Comparison of ENCODE assay signal across 13 mouse cellular contexts in genomic region chr6:83599636-83600174, GRCm38 (mm10). TPM values are rescaled to one million over a fixed set of nuclear protein-coding genes. Genes with fewer than 3 reads are reported as not detected.
A peak's percentile ranks its signal among the peaks of the same experiment; 100 is the strongest.
DNase-seq lines count a peak whose midpoint lies in the region; ATAC-seq lines count a peak whose summit lies in the region.
"Had no signal": no experiment of that assay in that cellular context is flagged by ENCODE, and none has a peak within 500 bp of the region (broad histone marks: within the 10 kb centered on the region; RNA-seq: fewer than 3 reads in every experiment).

No protein-coding gene starts in this region.

- peaks cover 11% of the 10 kb centered on the region; the same call in 1 of the 2 replicates for H3K27me3 ChIP-seq in liver, embryonic 15.5 days
- no peaks in the 10 kb centered on the region for H3K27me3 ChIP-seq in intestine, embryonic 16.5 days (replicated peaks; ENCODE audit: control insufficient read depth, insufficient read depth, low read length)
- H3K27me3 ChIP-seq: intestine, embryonic 15.5 days had no signal

- no peak overlapping the region for H3K9ac ChIP-seq in liver, embryonic 15.5 days
- H3K9ac ChIP-seq in intestine, embryonic 16.5 days (ENCODE audit: low read depth, low read length) = no peak overlapping the region
- H3K9ac ChIP-seq: intestine, embryonic 15.5 days had no signal

- no peaks in the 10 kb centered on the region; the same call in 1 of the 2 replicates for H3K4me1 ChIP-seq in liver, embryonic 15.5 days (replicated peaks)
- no peaks in the 10 kb centered on the region for H3K4me1 ChIP-seq in intestine, embryonic 16.5 days (ENCODE audit: control insufficient read depth, insufficient read depth, low read length)
- H3K4me1 ChIP-seq: intestine, embryonic 15.5 days had no signal

- ATAC-seq in liver, embryonic 15.5 days (ENCODE audit: insufficient read depth) = no peak
- no peak for ATAC-seq in inflammation-experienced regulatory T-cells, adult 6 months
- ATAC-seq in intestine, embryonic 16.5 days = no peak

- peak overlapping the region; percentile 53; the same call in 1 of the 2 replicates for H3K4me2 ChIP-seq in liver, embryonic 15.5 days
- no peak overlapping the region for H3K4me2 ChIP-seq in intestine, embryonic 16.5 days (ENCODE audit: low read depth, low read length)

- peak; percentile 95 for DNase-seq in heart, adult 11 months
- DNase-seq in heart, postnatal 25 days (ENCODE audit: low spot score) = no peak
- peak; percentile 19 for DNase-seq in 416B (ENCODE audit: low read depth)
- peak; percentile 47 for DNase-seq in heart, adult 8-10 months (ENCODE audit: low spot score)
- DNase-seq in testis, postnatal 14 days (ENCODE audit: low spot score) = no peak
- DNase-seq: right cerebral cortex, postnatal 25 days had no signal

- no peak overlapping the region for H3K27ac ChIP-seq in liver, embryonic 15.5 days (replicated peaks)
- no peak overlapping the region for H3K27ac ChIP-seq in intestine, embryonic 16.5 days (ENCODE audit: low read length)
- H3K27ac ChIP-seq: intestine, embryonic 15.5 days; stomach, postnatal 0 days had no signal

- H3K9me3 ChIP-seq in liver, embryonic 15.5 days (replicated peaks) = no peaks in the 10 kb centered on the region
- H3K9me3 ChIP-seq in intestine, embryonic 16.5 days (ENCODE audit: control insufficient read depth, low read length) = no peaks in the 10 kb centered on the region
- H3K9me3 ChIP-seq: intestine, embryonic 15.5 days had no signal

- WGBS in liver, embryonic 15.5 days (ENCODE audit: insufficient replicate concordance) = 21% methylated on average over 6 of the region's 6 CpGs
- 64% methylated on average over 6 of the region's 6 CpGs for WGBS in intestine, embryonic 16.5 days

- H3K36me3 ChIP-seq in liver, embryonic 15.5 days (replicated peaks) = no peaks in the 10 kb centered on the region
- no peaks in the 10 kb centered on the region for H3K36me3 ChIP-seq in intestine, embryonic 16.5 days (ENCODE audit: control insufficient read depth, insufficient read depth, low read length)
- H3K36me3 ChIP-seq: intestine, embryonic 15.5 days had no signal

- no peak overlapping the region for H3K4me3 ChIP-seq in liver, embryonic 15.5 days (replicated peaks)
- H3K4me3 ChIP-seq in intestine, embryonic 16.5 days (ENCODE audit: low read length) = no peak overlapping the region

- intact Hi-C loops in heart, postnatal 25 days (cut with DNase I) = no loop called here

RNA-seq across cellular contexts. Expression of gene Stambp, which starts 27.2 kb away (rescaled TPM):
- total RNA-seq in heart, postnatal 25 days (2021) = 10 to 100 TPM in 1 of 2 experiments, 1 to 10 TPM in 1; 10.0 to 12.6 TPM
- 10 to 100 TPM; 11.4 to 14.9 (median 12.9) TPM for total RNA-seq in heart, adult 8-10 months (2022)
- 8.9 and 9.6 TPM in 2 replicates for polyA plus RNA-seq in liver, embryonic 15.5 days (2015; fragmentation: Nextera tagmentation; extraction: Ambion mirVana)
- polyA plus RNA-seq in inflammation-experienced regulatory T-cells, adult 6 months (2017; shearing (Covaris generic)) = 10 to 100 TPM; 30.8 to 48.3 (median 33.1) TPM
- polyA plus RNA-seq in intestine, embryonic 16.5 days (2015; fragmentation: Nextera tagmentation; extraction: Ambion mirVana) = 29.4 and 30.5 TPM in 2 replicates

RNA-seq across cellular contexts. Expression of gene Clec4f, which starts 56.3 kb away (rescaled TPM):
- total RNA-seq in heart, postnatal 25 days (2021) = not detected
- under 1 TPM; 0.25 to 0.57 (median 0.47) TPM for total RNA-seq in heart, adult 8-10 months (2022)
- 10.5 and 17.6 TPM in 2 replicates for polyA plus RNA-seq in liver, embryonic 15.5 days (2015; fragmentation: Nextera tagmentation; extraction: Ambion mirVana)
- not detected for polyA plus RNA-seq in inflammation-experienced regulatory T-cells, adult 6 months (2017; shearing (Covaris generic))
- 0.12 and 0.32 TPM in 2 replicates for polyA plus RNA-seq in intestine, embryonic 16.5 days (2015; fragmentation: Nextera tagmentation; extraction: Ambion mirVana)
- total RNA-seq: layer of hippocampus, postnatal 25 days had no signal
- polyA plus RNA-seq: forebrain, embryonic 14.5 days had no signal

Comparison
In these comparisons a context has a peak if more than half of its experiments do, and no peak if none do; other contexts are left out.
1. DNase-seq: peak in heart, adult 11 months (single experiment), 416B (single experiment) and heart, adult 8-10 months (single experiment); none in heart, postnatal 25 days (single experiment) and testis, postnatal 14 days (single experiment).